Mouse (Mus musculus) lung, adult 2 months (tissue): ENCODE measurements around the gene Cntnap2.

Source experiments
- CTCF ChIP-seq: fragments of 200-500 bp; IDR thresholded peaks from 2 replicates; pipeline ENCODE4 v1.5.1; 2011; ENCODE audit warnings: mild to moderate bottlenecking, low read length, control low read depth; ENCODE audit not compliant: insufficient read depth
- POLR2A ChIP-seq: fragments of 200-500 bp; IDR thresholded peaks from 2 replicates; pipeline ENCODE4 v1.6.1; 2011; ENCODE audit warnings: low read depth, mild to moderate bottlenecking, control low read depth, low read length, borderline replicate concordance; ENCODE audit errors: extremely low read depth

DNA sequence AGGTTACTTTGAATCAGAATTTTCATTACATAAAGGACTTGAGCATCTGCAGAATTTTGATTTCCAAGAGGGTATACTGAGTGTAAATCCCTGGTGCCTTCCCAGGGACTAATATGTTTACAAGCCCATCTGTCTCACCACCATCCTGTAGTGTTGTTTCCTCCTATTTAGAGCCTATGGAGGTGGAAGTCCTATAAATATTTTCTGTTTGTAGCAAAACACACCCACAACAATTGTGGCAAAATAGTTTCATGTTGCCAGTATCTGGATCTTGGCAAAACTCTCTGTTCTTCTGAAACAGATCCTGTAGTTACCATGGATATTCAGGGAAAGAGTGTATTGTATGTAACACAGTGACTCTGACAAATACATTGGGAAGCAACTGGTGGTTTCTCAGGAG is 641.1 kb downstream of the Cntnap2 start:
- TF ChIP-seq POLR2A = no peak
- TF ChIP-seq CTCF = no peak
